Mouse (Mus musculus): ENCODE data around the gene Spin1.

GRCm38 (mm10) chr13:51094323-51095195, 6.1 kb upstream of the Spin1 start:
- TF ChIP-seq POLR2A (IDR thresholded peaks at IDR 0.05; ENCODE audit: insufficient read depth, low read depth, low read length) (no peak), CTCF (IDR thresholded peaks at IDR 0.05; ENCODE audit: insufficient read depth, low read depth, low read length) (no peak)
